Mouse (Mus musculus): ENCODE results near the gene Ankrd12.

GRCm38 (mm10) chr17:66112166-66112565 is 35.3 kb upstream of the Ankrd12 start:
- TF ChIP-seq GATA1 (IDR thresholded peaks at IDR 0.05; ENCODE audit: low read length), result no peak
- TF ChIP-seq TAL1 (IDR thresholded peaks at IDR 0.05; ENCODE audit: low read length), result no peak

All from erythroblast, embryonic 14.5 days (primary cell).